Mouse (Mus musculus) heart, adult 2 months (tissue): Measurements from ENCODE around the gene Serpina5.

Experiments used
- CTCF ChIP-seq: fragments of 200-600 bp; IDR thresholded peaks from 2 replicates; pipeline ENCODE4 v1.8.1; 2022; ENCODE audit warnings: antibody characterized with exemption, mild to moderate bottlenecking, moderate library complexity
- EP300 ChIP-seq: fragments of 200-500 bp; IDR thresholded peaks from 2 replicates; pipeline ENCODE4 v1.6.1; 2011; ENCODE audit warnings: low read depth, low read length, control low read depth; ENCODE audit not compliant: insufficient read depth
- POLR2A ChIP-seq: fragments of 200-500 bp; IDR thresholded peaks from 2 replicates; pipeline ENCODE4 v1.6.1; 2011; ENCODE audit warnings: mild to moderate bottlenecking, low read depth, low read length, control low read depth; ENCODE audit not compliant: insufficient read depth

GRCm38 (mm10) chr12:104069620-104070019, 31.3 kb upstream of the Serpina5 start:
- TF ChIP-seq CTCF = peak; percentile 93
- no peak for TF ChIP-seq POLR2A
- TF ChIP-seq EP300 = 0 out of 2 replicates have a peak, but pooled peaks have one; percentile 38
